ENCODE assay signal across 11 mouse cellular contexts in genomic region chr11:3370162-3370561, GRCm38 (mm10). TPM values are rescaled to one million over a fixed set of nuclear protein-coding genes. Genes with fewer than 3 reads are reported as not detected.
DNase-seq lines count a peak whose midpoint lies in the region; ATAC-seq and TF ChIP-seq lines count a peak whose summit lies in the region.
"Had no signal": no experiment of that assay in that cellular context is flagged by ENCODE, and none has a peak within 500 bp of the region (broad histone marks: within the 10 kb centered on the region; RNA-seq: fewer than 3 reads in every experiment).

No protein-coding gene starts in this region.

- peak overlapping the region; percentile 87; the same call in 1 of the 2 replicates for H3K27ac ChIP-seq in left cerebral cortex, adult 2 months
- peak overlapping the region; percentile 0; the same call in 1 of the 2 replicates for H3K27ac ChIP-seq in embryonic fibroblast, embryonic 13.5 days (ENCODE audit: insufficient read depth, low read length)
- peak overlapping the region; percentile 77; the same call in 1 of the 2 replicates for H3K27ac ChIP-seq in intestine, embryonic 16.5 days (ENCODE audit: low read length)
- H3K27ac ChIP-seq in olfactory bulb, adult 2 months (ENCODE audit: insufficient read depth, low read depth, low read length): no peak overlapping the region

- peak overlapping the region; percentile 77 for H3K4me3 ChIP-seq in left cerebral cortex, adult 2 months
- H3K4me3 ChIP-seq in embryonic fibroblast, embryonic 13.5 days (ENCODE audit: insufficient read depth, low read length): peak overlapping the region; percentile 66
- peak overlapping the region; percentile 58 for H3K4me3 ChIP-seq in intestine, embryonic 16.5 days (ENCODE audit: low read length)
- peak overlapping the region; percentile 53 for H3K4me3 ChIP-seq in olfactory bulb, adult 2 months (ENCODE audit: insufficient read depth, low read depth, low read length)

- H3K36me3 ChIP-seq in intestine, embryonic 16.5 days (ENCODE audit: control insufficient read depth, insufficient read depth, low read length): no peaks in the 10 kb centered on the region

- intact Hi-C loops in left cerebral cortex, adult 2 months (cut with DNase I): no loop called here
- intact Hi-C loops in left cerebral cortex, postnatal 10 days (cut with DNase I): no loop called here

- H3K4me2 ChIP-seq in intestine, embryonic 16.5 days (ENCODE audit: low read depth, low read length): peak overlapping the region; percentile 75

- peaks cover 9% of the 10 kb centered on the region for H3K4me1 ChIP-seq in embryonic fibroblast, embryonic 13.5 days (ENCODE audit: control insufficient read depth, insufficient read depth, low read length)
- peaks cover 54% of the 10 kb centered on the region for H3K4me1 ChIP-seq in intestine, embryonic 16.5 days (ENCODE audit: control insufficient read depth, insufficient read depth, low read length)
- peaks cover 59% of the 10 kb centered on the region for H3K4me1 ChIP-seq in olfactory bulb, adult 2 months (ENCODE audit: control insufficient read depth, insufficient read depth, low read length)

- no peak for TF ChIP-seq CTCF in left cerebral cortex, adult 2 months (IDR thresholded peaks at IDR 0.05)
- no peak for TF ChIP-seq CTCF in embryonic fibroblast, embryonic 13.5 days (IDR thresholded peaks at IDR 0.05; ENCODE audit: borderline replicate concordance, insufficient read depth, low read length)
- TF ChIP-seq CTCF in olfactory bulb, adult 2 months (IDR thresholded peaks at IDR 0.05; ENCODE audit: insufficient read depth, low read depth, low read length): no peak

- ATAC-seq in intestine, embryonic 16.5 days: no peak
- ATAC-seq: inflammation-experienced regulatory T-cells, adult 6 months had no signal

- TF ChIP-seq POLR2A in embryonic fibroblast, embryonic 13.5 days (IDR thresholded peaks at IDR 0.05; ENCODE audit: low read depth, low read length): no peak
- no peak for TF ChIP-seq POLR2A in olfactory bulb, adult 2 months (IDR thresholded peaks at IDR 0.05; ENCODE audit: insufficient read depth, low read depth, low read length)

- H3K9me3 ChIP-seq in intestine, embryonic 16.5 days (ENCODE audit: control insufficient read depth, low read length): no peaks in the 10 kb centered on the region

- H3K27me3 ChIP-seq in intestine, embryonic 16.5 days (replicated peaks; ENCODE audit: control insufficient read depth, insufficient read depth, low read length): no peaks in the 10 kb centered on the region

- 70% methylated on average over 2 of the region's 2 CpGs for WGBS in intestine, embryonic 16.5 days
- WGBS in olfactory bulb, adult 2 months: 53% methylated on average over 2 of the region's 2 CpGs

- no peak for DNase-seq in left cerebral cortex, adult 2 months (ENCODE audit: extremely low spot score in 1 of 2, low spot score in 2 of 2)
- DNase-seq in left cerebral cortex, postnatal 10 days (ENCODE audit: extremely low spot score in 1 of 2, low spot score in 2 of 2): no peak
- no peak for DNase-seq in adrenal gland, postnatal 14 days
- no peak for DNase-seq in adrenal gland, adult 18-20 months (ENCODE audit: low spot score in 2 of 2)
- no peak for DNase-seq in yolk sac, embryonic 10.5 days (ENCODE audit: low spot score)
- DNase-seq: lung, adult 2 months; right cerebral cortex, postnatal 14 days had no signal

- peak overlapping the region; percentile 71 for H3K9ac ChIP-seq in intestine, embryonic 16.5 days (ENCODE audit: low read depth, low read length)

RNA-seq across cellular contexts. Expression of gene Limk2, which starts 38.8 kb away (rescaled TPM):
- 100 to 1,000 TPM in 1 of 2 experiments, 10 to 100 TPM in 1; 97.5 to 109 TPM for total RNA-seq in left cerebral cortex, adult 2 months (2021)
- total RNA-seq in left cerebral cortex, postnatal 10 days (2021): 100 to 1,000 TPM; 123 to 126 TPM
- 58.3 and 68.6 TPM in 2 replicates for polyA plus RNA-seq in embryonic fibroblast, embryonic 13.5 days (2011; ENCODE audit: insufficient read length, low read depth, missing spikeins)
- 81.3 and 90.6 TPM in 2 replicates for polyA plus RNA-seq in intestine, embryonic 16.5 days (2015; fragmentation: Nextera tagmentation; extraction: Ambion mirVana)
- polyA plus RNA-seq in olfactory bulb, adult 2 months (2012; ENCODE audit: insufficient read depth, insufficient read length, low replicate concordance, missing spikeins): not detected in 2 replicates
- 21.4 and 30.6 TPM in 2 replicates for total RNA-seq in adrenal gland, postnatal 14 days (2021)
- 10 to 100 TPM; 15.0 to 18.9 TPM for total RNA-seq in adrenal gland, adult 18-20 months (2021)

RNA-seq across cellular contexts. Expression of gene Pik3ip1, which starts 40.0 kb away (rescaled TPM):
- total RNA-seq in left cerebral cortex, adult 2 months (2021): 10 to 100 TPM; 28.1 to 31.5 TPM
- 10 to 100 TPM; 20.5 to 24.0 TPM for total RNA-seq in left cerebral cortex, postnatal 10 days (2021)
- 21.1 and 22.8 TPM in 2 replicates for polyA plus RNA-seq in embryonic fibroblast, embryonic 13.5 days (2011; ENCODE audit: insufficient read length, low read depth, missing spikeins)
- 7.3 and 8.8 TPM in 2 replicates for polyA plus RNA-seq in intestine, embryonic 16.5 days (2015; fragmentation: Nextera tagmentation; extraction: Ambion mirVana)
- not detected in 2 replicates for polyA plus RNA-seq in olfactory bulb, adult 2 months (2012; ENCODE audit: insufficient read depth, insufficient read length, low replicate concordance, missing spikeins)
- total RNA-seq in adrenal gland, postnatal 14 days (2021): 11.1 and 24.2 TPM in 2 replicates
- total RNA-seq in adrenal gland, adult 18-20 months (2021): 10 to 100 TPM in 1 of 2 experiments, 1 to 10 TPM in 1; 9.1 to 12.0 TPM
